Mouse (Mus musculus): Measurements from ENCODE around the gene Huwe1.
A peak's percentile ranks its signal among the peaks of the same experiment; 100 is the strongest.

Gene Huwe1

DNA sequence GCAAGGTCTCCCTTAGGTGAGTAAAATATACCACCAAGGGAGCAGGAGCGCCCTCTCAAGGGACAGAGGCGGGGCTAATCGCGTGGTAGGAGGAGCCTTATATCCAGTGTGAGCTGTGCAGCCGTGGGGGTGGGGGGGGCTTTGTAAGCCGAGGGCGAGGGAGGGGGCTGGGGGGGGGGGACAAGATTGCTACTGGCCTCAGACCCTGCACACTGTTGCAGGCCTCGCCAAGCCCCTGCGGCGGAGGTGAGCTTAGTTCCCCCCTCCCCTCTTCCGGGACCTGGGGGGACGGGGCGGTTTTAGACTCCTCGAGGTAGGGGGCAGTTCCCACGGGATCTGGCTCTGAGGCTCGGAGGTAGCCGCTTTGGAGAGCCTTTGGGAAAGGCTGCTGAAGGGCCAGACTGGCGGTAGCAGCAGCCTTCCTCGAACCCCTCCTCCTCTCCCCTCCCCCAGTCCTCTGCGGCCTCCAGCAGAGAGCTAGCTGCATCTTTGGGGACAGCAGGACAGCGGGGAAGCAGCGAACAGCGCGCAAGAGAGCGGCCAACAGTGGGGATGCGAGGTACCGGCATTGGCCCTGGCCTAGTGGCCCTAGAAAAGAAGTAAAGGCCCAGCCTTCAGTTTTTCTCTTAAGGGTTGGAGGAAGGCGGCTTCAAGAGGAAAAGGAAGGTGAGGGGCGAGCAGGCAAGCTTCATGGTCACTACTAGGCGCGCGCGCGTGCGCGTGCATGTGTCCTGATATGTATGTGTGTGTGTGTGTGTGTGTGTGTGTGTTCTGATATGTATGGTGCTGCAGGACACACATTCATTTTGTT is at the start of gene Huwe1:
Huwe1 (plus strand) TSS at position 107 of the 811 bp plus-strand sequence.
- DNase-seq (ENCODE audit: low read depth): peak; percentile 79

DNA sequence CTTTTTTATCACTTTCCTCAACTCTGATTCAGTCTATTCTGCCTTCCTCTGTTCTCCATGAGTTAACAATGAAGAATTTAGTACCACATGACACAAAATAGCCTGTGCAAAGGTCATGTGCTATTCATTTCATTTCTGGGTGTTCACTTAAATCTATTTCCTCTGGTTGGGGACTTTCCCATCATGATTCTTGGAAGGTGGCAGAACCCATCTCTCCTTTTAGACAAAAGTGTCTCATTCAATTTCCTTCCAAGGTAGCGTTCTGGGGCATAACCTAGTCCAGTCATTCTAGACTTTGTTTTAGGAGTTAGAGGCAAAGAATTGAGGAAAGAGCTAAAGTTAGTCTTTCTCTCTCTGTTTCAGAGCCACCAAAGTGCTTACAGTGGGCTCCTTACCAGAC is 20.3 kb upstream of the Huwe1 start:
- peak; percentile 71 for DNase-seq (ENCODE audit: low read depth)

DNA sequence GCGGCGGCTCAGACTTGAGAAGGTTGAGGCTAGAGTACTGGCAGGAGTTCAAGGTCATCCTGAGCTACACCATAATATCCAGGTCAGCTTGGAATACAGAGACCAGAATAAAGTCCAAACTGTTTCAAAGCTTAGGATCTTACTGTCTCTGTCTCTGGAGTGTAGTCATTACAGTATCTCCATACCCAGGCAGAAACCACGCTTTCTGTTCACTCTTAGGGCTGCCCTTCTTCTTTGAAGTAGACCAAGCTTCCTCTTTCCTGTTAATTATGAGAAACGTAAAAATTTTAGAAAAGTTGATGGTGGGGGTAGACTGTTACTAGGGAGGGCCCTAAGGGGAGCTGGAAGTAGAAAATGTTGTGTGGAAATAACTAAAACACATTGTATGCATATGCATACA is 17.7 kb upstream of the Huwe1 start:
- peak; percentile 49 for DNase-seq (ENCODE audit: low read depth)

DNA sequence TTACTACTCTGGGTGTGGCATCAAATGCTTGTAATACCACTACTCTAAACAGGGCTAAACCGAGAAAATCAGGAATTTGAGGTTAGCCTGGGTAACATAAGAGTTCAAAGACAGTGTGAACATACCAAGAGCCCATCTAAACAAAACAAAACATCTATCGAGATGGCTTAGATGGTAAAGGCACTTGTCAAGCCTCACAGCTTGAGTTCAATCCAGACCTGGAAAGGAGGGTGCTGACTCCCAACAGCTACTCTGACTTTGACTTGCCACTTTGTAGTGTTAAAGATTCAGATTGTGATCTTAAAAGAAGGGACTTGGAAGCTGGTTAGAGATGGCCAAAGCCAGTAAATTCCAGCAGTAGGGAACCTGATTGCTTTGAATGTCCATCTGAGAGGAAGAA is 7.8 kb upstream of the Huwe1 start:
- DNase-seq (ENCODE audit: low read depth): no peak

DNA sequence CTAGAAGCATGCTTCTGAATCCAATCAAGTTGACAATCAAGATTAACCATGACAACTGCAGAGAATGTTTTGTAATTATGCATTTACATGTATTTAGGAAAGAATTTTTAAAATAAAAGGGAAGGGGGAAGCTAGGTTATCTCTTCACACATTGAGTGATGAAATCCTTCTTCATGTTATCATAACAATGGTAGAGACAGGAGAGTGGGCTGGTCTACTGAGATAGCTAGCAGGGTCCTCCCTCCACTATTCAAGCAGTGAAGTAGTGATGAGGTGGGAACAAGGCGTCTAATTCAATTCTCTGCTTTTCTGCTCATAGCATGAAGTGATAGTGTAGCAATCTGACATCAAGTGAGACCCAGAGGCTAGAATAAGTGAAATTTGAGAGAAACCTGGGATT is 2.6 kb upstream of the Huwe1 start:
- no peak for DNase-seq (ENCODE audit: low read depth)

DNA sequence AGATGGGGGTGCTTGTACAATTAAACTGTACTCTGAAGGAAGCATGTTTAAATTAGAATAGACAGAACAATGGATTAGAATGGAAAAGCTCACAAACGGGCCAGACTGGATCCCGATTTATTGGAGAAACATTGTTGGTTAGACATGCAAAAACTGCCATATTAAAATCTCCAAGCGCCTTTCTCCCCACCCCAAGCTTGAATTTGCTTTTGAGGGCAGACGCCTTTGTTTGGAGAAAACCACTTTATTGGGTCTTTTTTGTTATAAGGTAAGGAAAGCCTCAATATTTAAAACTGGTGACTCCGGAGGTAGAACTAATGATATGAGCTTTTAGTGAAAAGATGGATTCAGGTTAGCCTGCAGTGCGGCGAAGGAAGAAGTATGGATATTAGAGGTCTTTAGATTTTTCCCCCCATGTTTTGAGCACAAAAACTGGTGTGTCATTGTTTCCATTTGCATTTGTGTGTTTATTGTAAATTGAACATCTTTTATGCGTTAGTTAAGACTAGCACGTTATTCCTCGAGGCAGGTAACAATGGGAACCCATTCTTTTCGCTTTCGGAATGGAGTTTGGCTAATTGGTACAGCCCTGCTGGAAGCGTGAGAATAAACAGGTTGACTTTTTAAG is 1.8 kb downstream of the Huwe1 start:
- no peak for DNase-seq (ENCODE audit: low read depth)

DNA sequence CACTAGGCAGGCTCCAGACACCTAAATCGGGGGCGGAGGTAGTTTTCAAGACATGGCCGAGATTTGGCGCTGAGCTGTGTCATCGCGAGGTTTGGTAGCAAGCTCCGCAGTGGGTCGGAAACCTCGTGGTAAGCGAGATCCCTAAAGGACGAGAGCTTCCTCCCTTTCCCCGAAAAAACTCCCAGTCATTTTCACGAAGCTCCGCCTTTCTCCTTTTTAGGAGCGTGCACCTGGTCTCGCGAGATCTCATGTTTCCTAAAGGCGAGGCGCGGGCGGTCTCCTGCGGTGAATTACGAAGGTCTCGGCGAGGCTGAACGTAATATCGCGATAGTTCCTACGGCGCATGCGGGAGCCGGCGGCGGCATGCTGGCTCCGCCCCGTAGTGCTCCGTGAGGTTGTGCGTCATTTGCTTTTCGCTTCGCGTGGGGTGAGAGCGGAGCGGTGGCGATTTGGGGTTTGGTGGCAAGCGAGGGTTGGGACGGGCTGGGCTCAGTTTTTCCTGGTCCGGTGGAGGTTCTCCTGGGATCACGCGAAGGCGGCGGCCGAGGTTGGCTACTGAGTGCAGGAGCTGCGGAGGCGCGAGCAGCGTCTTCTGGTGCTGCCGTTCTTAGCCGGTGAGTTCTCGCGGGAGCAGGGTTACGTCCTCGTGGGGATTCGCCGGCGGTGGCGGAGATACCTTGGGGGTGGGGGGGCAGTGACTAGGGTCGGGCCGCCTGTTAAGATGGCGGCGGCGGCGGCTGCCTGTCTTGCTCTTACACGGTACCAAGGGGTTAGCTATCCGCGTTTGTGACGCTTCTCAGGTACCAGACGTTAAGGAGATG is 2.6 kb downstream of the Huwe1 start:
- DNase-seq (ENCODE audit: low read depth): peak; percentile 97

DNA sequence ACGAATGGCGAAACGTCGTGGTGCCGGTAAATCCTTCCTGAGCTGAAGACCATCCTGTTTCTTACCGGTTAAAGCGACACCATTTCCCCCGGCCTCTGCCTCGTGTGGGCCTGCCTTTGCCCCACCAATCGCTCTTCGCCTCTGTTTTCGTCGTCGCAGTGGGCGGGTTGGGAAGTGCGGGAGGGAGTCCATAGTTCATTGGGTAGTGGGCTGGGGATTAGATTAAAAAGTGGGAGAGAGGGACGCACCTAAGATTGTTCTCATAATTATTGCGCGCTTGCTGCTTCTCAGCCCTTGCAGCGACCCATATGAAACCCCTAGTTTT is 3.1 kb downstream of the Huwe1 start:
- no peak for DNase-seq (ENCODE audit: low read depth)

DNA sequence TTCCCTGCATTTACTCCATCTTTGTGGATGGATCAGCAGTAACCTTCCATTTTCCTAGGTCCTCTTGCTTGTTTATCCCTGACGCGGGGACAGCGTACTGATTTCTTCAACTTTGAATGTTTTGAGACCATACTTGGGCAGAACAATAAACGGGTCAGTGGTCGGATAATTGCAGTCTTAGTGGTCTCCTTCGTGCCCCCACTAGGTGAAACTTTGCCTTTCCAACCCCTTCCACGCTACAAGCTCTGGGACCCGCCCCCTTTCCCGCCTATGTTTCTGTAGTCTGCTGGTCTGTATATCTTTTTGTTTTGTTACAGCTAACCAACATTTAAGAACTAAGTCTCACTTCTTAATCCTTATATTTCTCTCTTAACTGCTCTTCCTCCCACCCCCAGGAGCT is 3.8 kb downstream of the Huwe1 start:
- peak; percentile 31 for DNase-seq (ENCODE audit: low read depth)

DNA sequence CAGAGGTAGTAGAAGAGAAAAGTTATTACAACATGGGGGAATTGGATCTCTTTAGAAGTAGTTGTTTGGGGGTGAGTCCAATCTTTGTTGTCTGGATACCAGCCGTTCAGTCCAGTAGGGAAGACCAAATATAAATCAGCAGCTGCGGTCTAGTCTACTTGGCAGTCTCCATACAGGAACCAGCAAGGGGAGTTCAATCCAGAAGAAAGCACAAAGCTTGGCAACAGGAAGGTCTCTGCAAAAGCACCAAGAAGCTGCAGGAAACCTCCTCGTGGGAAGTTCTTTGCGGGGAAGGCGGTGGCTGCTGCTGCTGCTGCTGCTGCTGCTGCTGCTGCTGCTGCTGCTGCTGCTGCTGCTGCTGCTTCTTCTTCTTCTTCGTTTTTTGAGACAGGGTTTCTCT is 10.9 kb downstream of the Huwe1 start:
- no peak for DNase-seq (ENCODE audit: low read depth)

DNA sequence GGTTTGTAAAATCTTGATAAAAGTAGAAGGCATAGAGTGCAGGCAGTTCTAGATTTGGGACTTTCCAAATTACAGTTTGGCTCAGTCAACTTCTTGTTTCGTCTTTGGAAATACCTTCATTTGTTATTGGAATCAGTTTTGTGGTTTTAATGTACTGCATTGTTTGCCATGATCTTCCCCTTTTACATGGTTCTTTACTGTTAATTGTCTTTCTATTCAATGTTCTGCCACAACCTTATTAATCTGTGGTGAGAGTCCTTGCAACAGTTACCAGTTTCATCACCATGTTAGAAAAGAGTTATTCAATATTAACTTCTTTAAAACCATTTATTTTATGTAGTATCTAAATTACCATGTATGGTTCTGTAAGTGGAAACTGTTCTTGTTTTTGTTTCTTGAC is 13.0 kb downstream of the Huwe1 start:
- no peak for DNase-seq (ENCODE audit: low read depth)

DNA sequence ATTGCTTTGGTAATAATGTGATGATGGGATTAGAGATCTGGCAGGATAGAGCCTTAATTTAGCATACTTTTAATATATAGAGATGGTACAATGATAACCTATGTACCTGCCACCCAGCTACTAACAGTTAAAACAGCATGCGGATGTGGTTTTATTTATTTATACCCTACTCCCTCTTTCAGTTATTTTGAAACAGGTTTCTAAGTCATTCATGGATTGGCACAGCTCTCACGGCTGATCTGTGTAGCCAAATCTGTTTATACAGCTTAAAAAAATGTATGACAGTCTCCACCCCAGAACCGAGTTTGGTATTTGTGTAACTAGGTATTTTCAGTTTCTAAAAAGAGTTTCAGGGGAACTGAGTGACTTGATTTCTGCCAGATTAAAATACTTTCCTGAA is 17.1 kb downstream of the Huwe1 start:
- peak; percentile 62 for DNase-seq (ENCODE audit: low read depth)

DNA sequence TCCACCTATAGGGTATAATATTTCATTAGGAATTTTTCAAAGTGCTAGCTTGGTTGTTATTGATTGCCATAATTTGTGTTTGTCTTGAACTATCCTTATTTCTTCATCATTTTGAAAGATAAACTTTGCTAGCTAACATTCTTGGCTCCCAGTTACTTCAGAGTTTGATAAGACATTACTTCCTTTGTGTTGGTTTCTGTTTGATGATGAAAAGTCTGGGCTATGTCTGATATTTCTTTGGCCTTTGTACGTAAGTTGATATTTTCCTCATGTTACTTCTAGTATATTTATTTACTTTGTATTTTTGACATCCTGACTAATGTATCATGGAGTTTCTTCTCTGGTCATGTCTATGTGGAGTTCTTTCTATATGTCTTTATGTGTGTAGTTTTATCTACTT is 28.4 kb downstream of the Huwe1 start:
- no peak for DNase-seq (ENCODE audit: low read depth)

DNA sequence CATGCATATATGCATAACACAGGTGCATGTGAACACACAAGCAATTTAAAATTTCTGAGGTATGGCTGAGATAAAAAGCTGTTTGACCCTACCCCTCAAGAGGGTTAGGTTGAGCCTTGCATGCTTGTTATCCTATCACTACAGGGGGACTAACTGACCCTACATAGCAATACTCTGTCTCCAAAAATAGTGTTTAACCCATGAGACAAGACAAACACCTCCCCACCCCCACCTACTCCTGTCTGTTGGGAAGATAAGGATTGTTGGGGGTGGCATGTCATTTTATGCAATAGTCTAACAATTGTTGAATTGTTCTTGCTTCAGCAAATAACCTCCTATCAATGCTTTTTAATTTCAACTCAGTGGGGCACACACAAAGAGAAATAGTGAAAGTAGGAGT is 30.7 kb downstream of the Huwe1 start:
- DNase-seq (ENCODE audit: low read depth): no peak

DNA sequence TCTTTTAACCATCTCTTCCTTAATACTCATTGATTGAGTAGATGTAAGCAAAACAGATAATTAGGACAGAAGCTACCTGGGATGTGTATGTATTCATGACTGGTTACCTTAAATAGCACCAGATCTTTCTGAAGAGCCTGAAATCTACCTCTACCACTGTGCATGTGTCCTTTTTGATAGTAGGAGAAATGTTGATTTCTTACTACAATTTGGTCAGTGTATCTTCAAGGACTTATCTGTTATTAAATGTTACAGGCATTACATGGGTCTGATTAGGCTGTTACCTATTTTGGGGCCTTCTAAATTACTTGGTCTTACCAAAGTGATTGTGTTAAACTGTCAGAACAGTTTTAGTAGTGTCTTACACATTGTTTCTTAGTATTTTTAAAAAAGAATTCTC is 32.4 kb downstream of the Huwe1 start:
- DNase-seq (ENCODE audit: low read depth): no peak

DNA sequence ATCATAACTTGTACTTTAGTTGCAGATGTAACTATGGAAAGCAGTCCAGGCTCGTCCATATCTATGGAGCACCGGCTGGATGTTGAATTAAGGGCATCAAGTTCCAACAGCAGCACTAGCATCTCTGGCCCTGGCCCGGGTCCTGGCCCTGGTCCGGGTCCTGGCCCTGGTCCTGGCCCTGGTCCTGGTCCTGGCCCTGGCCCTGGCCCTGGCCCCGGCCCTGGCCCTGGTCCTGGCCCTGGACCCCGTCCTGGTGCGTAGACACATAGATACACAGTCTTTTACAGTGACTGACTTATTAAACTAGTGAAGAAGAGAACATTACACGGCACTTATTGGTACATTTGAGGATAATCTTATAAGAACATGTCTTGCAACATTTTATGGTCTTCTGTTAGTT is 58.8 kb downstream of the Huwe1 start:
- DNase-seq (ENCODE audit: low read depth): no peak

DNA sequence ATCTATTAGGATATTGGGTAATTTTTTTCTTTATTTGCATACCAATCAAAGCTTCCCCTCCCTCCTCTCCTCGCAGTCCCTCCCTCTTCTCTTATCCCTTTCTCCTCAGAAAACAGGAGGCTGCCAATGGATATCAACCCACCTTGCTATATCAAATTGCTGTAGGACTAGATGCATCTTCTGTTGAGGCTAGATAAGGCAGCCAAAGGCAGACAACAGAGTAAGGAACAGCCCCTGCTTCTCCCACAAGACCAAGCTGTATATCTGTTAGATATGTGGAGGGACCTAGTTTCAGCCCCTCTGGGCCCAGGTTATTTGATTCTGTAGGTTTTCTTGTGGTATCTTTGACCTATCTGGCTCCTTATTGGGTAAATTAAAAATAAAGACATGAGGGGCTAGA is 110.1 kb downstream of the Huwe1 start:
- DNase-seq (ENCODE audit: low read depth): no peak

DNA sequence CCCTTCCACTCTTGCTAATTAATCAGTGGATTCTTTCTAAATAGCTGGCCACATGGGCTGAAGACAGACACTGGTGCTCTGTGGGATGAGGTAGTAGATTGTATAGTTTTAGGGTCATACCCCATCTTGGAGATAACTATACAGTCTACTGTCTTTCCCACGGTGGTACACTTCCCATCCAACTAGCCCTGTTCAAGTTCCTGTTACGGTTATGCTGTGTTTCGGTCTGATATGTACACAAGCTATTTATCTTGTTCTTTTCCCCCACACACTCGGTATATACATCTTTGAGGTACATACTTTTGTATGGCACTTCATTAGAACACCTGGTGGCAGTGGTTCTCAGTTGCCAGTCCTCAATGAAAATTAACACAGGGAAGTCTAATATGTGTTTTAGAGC is 111.7 kb downstream of the Huwe1 start:
- no peak for DNase-seq (ENCODE audit: low read depth)

DNA sequence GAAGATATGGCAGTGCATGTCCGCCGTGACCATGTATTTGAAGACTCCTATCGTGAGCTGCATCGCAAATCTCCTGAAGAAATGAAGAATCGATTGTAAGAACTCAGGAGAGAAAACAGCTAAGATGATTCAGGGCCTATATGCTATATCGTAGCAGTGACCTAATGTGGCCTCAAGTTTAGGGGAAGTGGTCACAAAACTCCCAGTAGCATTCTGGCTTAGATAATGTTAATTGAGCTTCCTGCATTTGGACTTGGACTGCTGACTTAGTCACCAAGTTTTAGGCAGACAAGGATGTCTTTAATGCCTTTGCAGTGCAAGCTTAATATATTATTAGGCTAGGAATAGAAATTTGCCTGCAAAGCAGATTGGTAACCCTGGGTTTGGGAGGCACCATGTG is 128.8 kb downstream of the Huwe1 start:
- no peak for DNase-seq (ENCODE audit: low read depth)

DNA sequence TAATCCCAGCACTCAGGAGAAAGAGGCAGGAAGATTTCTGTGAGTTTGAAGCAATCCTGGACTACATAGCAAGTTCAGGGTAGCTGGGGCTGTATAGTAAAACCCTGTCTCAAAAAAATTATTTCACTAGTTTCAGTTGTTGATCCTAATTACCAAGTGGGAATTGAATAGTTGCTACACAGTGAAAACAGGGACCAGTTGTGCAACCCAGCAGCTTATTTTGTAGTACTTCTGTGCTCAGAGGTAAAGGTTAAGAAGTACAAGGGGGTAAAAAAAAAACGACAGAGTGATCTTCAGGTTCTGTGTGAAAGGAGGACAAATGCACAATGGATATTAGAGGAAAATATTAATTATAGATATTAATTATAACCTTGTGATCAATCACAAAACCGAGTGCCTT is 138.2 kb downstream of the Huwe1 start:
- DNase-seq (ENCODE audit: low read depth): no peak

DNA sequence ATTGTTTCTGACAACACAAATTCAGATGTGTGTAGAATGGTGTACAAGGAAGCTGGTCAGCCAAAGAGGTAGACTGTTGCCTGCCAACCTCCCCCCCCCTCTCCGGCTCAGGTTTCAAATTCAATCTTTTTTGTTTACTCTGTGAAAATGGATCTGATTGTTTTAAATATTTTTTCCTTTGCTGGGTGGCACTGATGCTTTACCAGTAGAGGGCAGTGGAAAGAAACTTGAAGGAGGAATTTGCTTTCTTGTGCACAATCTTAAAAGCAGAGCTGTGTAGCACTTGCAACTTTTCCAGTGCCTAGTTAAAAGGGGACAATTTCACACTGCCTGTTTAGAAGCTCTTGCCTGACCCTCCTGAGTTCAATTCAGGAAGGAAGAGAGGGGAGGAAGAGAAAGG is 146.4 kb downstream of the Huwe1 start:
- peak; percentile 23 for DNase-seq (ENCODE audit: low read depth)

DNA sequence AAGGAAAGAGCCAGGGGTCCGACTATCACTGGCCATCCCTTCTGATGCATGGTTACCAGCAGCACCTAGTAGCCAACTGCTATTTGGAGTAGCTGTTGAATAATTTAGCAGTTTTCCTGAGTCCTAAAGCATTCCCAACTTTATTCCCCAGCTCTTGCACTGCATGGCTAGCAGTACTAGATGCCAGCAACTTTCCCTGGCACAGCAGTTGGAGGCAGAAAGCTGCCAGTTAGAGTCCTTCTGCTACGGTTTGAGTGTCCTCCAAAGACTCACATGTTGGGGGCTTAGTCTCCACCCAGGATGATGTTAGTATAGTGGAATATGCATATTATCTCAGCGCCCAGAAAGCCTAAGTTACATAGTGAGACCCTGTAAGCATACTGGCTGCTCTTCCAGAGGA is 147.2 kb downstream of the Huwe1 start:
- no peak for DNase-seq (ENCODE audit: low read depth)

DNA sequence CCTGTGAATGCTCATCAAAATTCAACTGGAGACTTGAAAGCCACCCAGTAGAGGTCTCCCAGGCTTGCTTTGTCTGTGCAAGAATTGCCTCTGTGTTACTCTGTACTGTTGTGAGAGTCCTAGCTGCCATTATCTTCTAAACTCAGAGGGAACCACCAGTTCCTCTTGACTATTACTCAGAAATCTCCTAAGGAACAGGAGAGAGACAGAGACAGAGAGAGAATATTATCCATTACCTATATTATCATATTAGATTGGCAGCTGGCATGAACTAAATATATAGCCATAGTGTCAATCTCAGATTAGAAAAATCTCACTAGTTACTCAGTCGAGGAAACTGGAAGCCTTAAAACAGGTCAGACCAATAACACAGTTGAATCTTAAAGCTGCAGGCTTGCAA is 149.6 kb downstream of the Huwe1 start:
- no peak for DNase-seq (ENCODE audit: low read depth)
